Mouse (Mus musculus) retina, embryonic 14.5 days (tissue): ENCODE data around the gene Ryr3.
A peak's percentile ranks its signal among the peaks of the same experiment; 100 is the strongest.

Source experiments
- DNase-seq: peaks from one replicate; pipeline ENCODE4 v3.0.0-alpha.2; 2015; ENCODE audit warnings: low spot score

Ryr3 gene

DNA sequence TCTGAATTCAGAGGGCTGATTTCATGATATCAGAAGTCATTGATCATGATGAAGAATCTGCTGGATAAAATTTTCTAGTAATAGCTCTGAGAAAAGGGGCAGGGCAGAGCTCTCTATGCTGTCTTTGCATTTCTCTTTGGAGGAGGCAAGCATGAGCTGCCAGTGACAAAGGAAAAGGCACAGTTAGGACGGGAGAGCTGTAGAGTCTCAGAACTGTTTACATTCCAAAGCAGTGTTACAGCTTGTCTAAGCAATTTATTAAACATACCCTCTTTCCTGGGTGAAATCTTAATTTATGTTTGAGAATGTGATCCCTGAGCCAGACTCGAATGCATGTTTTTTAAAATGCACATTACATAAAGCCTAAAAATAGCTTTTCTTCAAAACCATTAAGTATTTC is 435.3 kb downstream of the Ryr3 start:
- DNase-seq: no peak

DNA sequence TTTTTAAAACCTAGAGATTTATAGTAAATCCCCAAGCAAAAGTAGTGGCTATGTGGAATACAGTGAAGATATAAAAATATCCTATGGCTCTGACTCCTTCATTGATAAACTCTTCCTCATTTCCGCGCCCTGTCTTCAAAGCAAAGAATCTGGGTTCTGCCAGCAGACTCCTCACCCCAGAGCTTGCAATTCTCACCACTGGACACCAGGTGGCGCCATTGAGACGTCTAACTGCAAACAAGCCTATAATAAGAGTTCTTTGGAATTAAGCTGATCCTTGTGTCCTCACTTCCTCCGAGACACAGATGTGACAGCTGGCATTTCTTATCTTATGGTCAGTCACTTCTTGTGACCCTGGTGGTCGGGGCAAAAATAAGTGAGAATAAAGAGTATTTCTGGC is 442.1 kb downstream of the Ryr3 start:
- peak; percentile 77 for DNase-seq

- DNase-seq: peak; percentile 43
These were observed 449.2 kb downstream of the Ryr3 start for GRCm38 (mm10) chr2:112767665-112768064.

DNA sequence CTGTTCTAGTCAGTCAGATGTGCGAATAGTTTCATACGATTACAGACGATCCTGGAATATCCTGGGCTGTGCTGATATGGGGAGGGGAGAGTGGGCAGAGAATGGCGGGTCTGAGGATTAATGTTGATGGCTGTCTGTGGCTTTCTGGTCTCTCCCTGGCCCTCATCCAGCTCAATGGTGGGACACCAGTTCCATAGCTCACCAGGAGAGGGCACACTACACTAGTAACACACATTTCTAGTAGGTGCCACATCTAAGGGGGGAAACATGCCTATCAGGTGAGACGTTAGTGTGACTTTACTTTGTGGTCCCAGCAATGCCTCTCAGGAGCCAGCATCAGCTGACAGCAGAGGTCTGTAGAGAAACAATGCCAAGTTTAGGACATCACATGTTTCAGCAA is 451.9 kb downstream of the Ryr3 start:
- peak; percentile 48 for DNase-seq

DNA sequence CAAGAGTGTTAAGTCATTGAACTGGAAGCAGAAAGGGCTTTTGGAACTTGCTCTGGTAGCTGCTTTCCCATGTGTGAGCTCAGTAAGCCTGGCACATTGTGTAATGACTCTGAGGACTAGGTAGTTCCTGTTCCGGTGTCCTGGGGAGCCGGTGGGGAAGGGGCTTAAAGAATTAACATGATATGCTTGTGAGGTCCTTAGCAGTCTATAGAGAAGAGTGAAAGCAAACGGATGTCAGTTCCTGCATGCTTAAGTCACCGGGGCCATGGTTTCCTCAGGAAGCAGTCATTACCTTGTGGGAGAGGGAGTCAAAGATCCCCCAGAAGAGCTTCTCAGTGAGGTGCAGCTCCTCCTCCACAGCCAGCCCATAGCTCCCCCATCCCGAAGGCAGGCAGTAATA is 452.6 kb downstream of the Ryr3 start:
- DNase-seq: no peak

- no peak for DNase-seq
These were observed 454.9 kb downstream of the Ryr3 start for GRCm38 (mm10) chr2:112762006-112762405.

GRCm38 (mm10) chr2:112761196-112761913 is 455.5 kb downstream of the Ryr3 start:
- DNase-seq: peak; percentile 10

DNA sequence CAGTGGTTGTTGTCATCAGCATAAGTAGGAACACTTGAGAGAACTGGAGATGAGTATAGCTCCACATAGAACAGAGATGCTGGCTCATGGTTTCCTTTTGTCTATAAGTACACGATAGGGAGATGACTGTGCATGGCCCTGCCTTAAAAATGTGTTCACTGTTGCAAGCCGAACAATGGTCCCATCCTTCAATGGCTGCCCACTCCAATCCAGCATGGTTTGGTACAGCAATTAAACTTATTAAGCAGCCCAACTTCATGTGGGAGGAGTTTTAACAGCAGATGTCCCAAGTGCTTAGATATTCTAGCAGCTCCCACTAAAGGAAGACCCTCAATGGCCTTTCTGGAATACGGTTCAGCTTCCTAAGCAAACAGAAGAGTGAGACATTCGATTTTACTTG is 456.2 kb downstream of the Ryr3 start:
- no peak for DNase-seq

DNA sequence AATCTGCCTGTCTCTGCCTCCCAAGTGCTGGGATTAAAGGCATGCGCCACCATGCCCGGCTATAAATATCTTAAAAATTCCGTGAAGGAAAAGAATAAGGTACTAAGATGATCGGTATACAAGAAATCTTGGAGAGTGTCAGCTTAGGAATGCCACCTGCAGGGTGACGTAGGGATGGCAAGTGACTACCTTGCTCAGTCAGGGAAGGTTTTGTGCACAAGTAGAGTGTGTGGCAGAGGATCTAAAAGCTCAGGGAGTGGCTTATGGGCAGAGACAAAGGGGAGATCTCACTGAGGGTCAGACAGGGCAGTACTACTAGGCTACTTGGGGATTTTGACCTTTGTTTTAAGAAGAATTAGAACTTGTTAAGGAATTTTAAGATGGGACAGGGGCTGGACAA is 457.2 kb downstream of the Ryr3 start:
- no peak for DNase-seq

- DNase-seq: no peak
These were observed 458.2 kb downstream of the Ryr3 start for GRCm38 (mm10) chr2:112758732-112759131.

- no peak for DNase-seq
These were observed 463.6 kb downstream of the Ryr3 start for GRCm38 (mm10) chr2:112753316-112753715.

- no peak for DNase-seq
These were observed 465.5 kb downstream of the Ryr3 start for GRCm38 (mm10) chr2:112751416-112751815.

DNA sequence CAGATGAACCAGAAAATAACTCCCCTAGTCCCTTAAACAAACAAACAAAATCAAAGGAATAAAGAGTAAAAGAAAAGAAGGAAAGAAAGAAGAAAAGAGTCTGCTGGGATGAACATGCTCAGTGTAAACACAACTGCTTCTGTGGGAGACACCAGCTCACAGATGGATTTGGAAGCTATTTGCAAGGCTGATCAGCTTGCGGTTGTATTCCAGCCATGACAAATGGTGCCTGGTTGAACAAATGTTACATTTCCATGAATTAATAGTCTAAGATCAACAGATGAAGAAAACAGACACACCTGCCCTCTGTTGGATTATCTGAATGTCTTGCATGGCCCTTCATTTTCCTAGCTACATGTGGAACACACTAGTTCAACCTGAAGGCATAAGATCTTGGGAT is 468.4 kb downstream of the Ryr3 start:
- DNase-seq: no peak

DNA sequence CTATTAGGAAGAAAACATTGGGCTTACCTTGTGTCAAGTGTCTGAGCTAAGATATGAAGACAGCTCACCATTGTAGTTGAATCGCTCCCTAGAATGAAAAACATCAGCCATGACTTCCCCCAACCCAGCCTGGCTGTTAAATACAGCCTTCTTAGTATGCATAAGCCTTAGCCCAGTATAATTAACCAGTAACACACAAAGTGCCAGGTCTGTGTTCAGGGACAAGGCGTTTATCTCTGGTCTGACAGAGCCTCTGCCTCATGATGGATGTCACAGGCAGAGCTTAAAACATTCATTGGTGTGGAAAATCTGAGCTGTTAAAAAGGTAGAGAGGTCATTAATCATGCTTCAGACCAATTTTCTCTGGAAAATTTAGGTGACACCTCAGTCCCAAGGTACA is 484.0 kb downstream of the Ryr3 start:
- no peak for DNase-seq

DNA sequence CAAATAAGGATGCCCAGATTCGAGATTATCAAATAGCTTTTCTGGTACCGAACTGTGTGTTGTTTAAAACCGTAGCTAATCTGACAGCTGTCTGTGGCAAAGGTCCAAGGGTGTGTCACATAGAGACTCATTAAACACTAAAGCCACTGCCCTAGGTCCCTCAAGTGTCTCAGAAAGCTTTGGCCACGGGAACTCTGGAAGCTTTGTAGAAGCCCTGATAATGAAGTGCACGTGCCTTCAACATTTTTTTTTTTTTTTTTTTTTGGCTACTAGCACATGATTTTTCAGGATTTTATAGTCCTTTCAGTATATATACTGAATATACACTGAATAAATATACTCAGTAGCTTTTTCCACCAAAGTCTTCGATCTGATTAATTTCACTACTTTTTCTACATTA is 489.1 kb downstream of the Ryr3 start:
- no peak for DNase-seq

DNA sequence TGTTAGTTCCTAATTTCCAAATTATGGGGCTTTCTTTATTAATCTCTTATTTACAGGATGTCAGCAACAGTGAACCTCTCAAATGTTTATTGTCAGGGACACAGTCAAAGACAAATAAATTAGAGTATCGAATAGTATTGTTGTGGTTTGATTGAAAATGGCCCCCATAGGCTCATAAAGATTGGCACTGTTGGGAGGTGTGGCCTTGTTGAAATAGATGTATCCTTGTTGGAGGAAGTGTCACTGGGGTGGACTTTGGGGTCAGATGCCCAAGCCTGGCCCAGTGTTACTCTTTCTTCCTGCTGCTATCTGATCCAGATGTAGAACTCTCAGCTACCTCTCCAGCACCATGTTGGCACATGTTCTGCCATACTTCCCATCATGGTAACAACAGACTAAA is 495.7 kb downstream of the Ryr3 start:
- no peak for DNase-seq

DNA sequence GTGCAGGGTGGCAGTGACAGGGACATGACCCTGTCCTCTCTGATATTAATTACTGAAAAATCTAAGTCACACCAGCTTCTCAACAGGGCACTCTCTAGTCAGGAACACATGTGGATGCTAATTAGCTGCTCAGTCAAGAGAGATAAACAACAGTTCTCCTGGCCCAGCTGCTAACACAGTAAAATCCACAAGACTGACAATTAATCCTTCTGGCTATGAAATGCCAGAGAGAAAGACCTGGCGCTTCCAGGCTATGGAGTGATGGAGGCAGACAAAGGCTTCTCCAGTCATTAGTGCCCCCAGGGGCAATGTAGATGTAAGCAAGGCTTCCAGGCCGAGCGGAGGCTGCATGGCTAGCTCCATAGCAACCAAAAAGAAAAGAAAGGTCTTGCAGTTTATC is 496.2 kb downstream of the Ryr3 start:
- DNase-seq: peak; percentile 58

- DNase-seq: no peak
These were observed 502.2 kb downstream of the Ryr3 start for GRCm38 (mm10) chr2:112714648-112715047.

DNA sequence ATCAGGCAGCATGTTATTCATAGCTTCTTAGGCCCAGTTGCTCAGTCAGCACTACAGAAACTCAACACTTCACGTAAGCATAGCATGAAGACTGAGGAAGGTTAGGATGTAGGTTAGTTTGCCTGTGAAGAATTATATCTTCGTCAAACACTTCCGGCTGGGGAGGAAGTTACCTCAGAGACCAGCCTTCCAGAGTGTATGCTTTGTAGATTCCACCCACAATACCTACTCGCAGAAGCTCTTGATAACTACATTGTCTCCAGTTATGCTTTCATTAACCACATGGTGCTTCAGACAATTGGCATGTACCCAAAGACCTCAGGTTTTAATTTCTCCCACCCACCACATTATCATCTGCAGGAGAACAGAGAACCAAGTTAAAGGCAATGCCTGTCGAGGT is 535.1 kb downstream of the Ryr3 start:
- DNase-seq: no peak

DNA sequence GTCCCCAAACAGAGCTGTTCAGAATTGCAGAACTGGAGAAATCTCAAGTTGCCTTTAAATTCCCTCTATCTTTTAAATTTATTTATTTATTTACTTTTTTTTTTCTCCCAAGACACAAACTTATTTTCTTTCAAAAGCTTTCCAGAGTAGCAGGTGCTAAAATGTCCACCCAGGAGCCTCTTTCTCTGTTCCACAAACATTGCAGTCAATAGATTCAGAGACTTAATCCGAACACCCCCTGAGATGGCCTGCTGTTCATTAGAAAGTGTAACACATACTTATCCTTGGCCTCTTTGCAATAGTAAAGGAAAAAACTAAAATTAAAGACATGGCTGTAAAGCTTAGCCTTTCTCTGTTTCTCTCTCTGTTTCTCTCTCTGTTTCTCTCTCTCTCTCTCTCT is 539.6 kb downstream of the Ryr3 start:
- no peak for DNase-seq

GRCm38 (mm10) chr2:112676721-112677120 is 540.2 kb downstream of the Ryr3 start:
- DNase-seq: no peak

DNA sequence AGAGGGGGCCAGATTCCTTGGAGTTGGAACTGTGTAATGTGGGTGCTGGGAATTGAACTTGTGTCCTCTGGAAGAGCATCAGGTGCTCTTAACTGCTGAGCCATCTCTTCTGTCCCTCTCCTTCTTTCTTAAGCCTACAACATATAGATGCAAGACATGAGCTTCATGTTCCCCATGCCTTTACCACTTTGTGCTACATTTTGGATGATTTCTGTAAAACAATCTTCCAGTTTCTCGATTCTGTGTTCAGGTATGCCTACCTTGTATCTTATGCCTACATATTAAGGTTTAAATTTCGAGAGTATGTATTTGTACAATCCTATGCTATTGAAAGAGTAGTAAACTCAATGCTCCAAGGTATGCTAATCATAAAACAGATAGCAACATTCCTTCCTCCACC is 540.7 kb downstream of the Ryr3 start:
- DNase-seq: no peak

DNA sequence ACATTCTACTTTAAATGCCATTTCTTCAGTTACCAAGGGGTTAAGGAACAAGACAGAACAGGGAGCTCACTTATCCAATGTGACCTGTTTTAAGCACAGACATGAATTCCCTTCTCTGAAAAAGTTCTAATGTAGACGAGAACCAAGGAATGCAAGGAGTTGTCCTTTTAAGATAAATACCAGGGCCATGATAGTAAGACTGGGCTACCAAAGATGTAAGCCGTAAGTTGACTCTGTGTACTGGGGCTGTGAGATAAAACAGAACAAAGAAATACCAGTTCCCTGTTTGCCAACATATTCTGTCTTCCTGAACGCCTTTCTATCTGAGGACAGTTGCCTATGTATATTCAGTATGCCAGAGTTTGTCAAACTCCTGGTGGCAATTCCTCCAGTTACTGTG is 547.4 kb downstream of the Ryr3 start:
- DNase-seq: no peak

- DNase-seq: no peak
These were observed 560.8 kb downstream of the Ryr3 start for GRCm38 (mm10) chr2:112656131-112656530.

GRCm38 (mm10) chr2:112653836-112654235 is 563.1 kb downstream of the Ryr3 start:
- no peak for DNase-seq
